Mouse (Mus musculus): ENCODE data around the gene Themis.

Themis gene

DNA sequence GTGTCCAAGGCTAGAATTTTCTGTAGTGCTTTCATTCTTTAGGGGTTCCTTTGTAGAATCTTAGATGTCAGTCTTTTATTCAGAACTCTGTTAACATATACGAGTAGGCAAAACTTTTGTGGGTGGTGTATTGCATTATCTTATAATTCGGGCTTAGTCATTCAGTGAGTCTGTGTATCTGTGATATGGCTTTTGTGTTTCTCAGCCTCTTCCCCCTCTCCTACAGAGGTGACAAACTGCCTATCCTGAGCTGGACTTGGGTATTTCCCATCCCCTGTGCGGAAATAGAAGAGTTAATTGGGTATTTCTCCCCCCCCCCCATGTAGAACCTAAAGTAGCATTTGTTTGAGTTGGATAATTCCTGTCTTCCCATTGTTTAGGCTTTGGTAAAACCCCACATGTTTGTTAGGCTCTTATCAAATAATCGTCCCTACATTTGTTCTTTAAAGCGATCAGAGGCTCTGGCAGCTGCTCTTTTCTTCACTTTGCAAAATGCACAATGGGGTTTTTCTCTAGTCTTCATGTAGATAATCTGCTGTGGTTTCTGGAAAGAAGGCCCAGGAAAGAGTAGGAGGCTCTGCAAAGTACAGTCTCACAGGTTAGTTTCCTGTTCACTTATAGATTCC, 108.7 kb downstream of the Themis start:
- in situ Hi-C loops (cut with MboI; ENCODE audit: unreplicated experiment in 2 of 2), result no loop called here

DNA sequence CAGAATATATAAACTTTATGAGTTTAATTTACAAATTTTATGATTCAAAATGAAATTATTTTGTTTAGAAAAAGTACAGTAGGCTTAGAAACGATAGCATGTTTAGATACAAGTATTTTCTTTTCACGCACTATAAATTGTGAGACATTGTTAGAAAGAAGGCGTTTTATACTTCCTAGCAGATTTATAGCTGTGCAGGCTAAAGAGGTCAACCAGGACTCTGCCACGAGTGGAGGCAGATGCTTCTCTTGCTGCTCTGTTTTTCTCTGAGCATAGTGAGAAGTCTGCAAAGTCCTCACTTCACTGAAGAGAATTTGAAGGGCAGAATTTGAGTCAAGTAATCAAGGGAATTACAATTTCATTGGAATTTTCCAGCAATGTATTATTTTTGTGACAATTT, 131.3 kb downstream of the Themis start:
- in situ Hi-C loops (cut with MboI; ENCODE audit: unreplicated experiment in 2 of 2), result no loop called here

- in situ Hi-C loops (cut with MboI; ENCODE audit: unreplicated experiment in 2 of 2), result no loop called here
Observed at GRCm38 (mm10) chr10:28805160-28805559, 137.0 kb downstream of the Themis start.

DNA sequence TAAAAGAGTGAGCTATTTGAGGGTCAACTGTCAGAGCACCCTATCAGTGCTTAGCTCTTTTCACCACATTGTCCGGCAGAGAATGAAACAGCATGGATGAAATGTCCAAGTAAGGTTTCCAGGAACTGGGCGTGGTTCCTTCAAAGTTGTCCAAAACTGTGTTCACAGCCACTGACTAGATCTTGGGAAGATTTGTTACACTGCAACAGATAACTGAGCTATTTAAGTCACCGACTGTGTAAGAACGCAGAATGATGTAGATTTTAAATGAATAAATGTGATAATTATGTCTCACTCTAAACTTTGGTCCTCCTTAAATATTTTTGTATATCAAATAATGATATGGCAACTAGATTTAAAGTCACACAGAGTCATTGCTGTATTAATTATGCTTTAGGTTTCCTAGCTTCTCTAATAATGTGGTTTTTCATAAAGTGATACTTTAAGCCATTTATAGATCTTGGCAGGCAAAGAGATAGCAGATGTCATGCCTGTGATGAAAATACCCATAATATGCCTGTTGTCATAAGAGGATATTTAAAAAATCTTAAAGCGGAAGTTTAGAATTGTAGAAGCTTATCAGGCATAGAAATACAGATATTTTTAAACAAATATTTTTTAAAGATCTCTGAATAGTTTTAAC, 143.9 kb downstream of the Themis start:
- in situ Hi-C loops (cut with MboI; ENCODE audit: unreplicated experiment in 2 of 2), result no loop called here

GRCm38 (mm10) chr10:28812571-28812936, 144.4 kb downstream of the Themis start:
- in situ Hi-C loops (cut with MboI; ENCODE audit: unreplicated experiment in 2 of 2), result no loop called here

- in situ Hi-C loops (cut with MboI; ENCODE audit: unreplicated experiment in 2 of 2), result no loop called here
Observed at GRCm38 (mm10) chr10:28816160-28816559, 148.0 kb downstream of the Themis start.

DNA sequence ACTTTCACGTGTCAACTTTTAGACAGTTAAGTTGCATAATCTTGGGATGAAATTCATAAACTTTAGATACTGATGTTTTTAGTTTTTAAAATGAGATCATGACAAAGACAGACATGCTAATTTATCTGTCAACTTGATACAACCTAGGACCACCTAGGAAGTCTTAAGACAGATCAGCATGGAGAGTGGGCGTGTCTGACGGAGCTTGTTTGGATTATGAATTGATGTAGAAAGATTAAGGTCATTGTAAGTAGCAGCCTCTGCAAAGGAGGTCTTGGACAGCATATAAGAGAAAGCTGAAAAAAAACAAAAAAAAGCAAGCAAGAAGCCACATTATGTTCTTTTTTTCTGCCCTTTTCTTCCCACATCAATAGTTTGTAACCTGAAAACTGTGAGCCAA, 154.2 kb downstream of the Themis start:
- in situ Hi-C loops (cut with MboI; ENCODE audit: unreplicated experiment in 2 of 2), result no loop called here

DNA sequence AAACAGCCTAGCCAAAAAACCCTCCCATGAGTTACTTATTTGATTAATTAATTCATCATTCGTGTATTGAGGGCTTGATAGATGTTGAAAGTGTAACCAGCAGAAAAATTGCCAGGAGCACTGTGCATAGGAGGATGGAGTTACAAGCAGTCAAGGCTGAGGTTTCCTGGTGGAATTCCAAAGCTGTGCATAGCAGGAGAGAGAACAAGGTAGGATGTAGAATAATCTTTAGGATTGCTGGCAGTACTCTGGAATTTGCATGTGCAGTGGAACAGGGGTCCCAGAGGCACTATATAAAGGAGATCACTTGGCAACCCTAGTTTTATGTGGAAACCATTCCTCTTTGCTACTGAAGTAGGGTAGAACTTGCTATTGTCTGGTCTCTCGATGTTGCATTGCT, 174.4 kb downstream of the Themis start:
- in situ Hi-C loops (cut with MboI; ENCODE audit: unreplicated experiment in 2 of 2), result loop anchor here in 1 of 2 experiments (5.0 to 10.0 kb wide), 2 partner anchors 358 to 1710 kb away; no protein-coding TSS in a partner anchor

DNA sequence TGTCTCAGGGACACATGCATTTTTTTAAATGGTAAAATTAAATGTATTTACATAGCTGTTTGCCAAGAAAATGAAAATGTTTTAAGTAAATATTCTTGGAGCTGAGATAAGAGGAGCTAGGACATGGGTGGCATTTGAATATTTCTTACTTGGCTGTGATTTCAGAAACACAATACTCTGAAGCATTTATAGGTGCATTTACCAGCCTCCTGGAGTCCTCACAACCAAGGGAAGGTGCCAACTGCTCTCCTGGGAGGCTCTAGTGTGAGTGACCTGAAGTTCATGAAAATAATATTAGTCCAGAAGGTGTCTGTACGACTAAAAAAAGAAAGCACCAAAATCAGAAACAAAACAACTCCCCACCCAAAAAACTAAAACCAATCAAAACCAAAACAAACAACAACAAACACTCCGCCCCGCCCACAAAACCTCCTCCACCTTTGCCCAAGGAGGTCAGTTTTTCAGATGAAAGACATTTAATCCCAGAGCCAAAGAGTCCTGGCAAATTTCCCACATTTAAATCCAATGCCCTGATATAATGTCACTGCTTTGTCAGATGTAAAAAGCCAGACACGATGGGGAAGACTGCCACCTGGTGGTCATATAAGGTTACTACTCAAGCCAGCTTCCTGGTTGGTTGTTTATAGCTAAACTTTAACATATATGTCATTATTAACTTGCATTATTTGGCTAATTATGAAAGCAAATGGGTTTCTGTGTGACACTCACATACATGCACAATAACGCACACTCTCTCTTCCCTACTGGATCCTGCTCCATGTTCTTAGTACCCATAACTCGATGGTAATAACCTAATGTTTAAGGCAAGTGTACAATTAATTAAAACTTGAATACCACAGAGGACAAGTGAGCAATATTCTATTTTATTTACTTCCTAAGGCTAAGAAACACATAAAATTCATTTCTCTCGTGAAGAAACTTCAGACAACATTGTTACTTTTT, 175.9 kb downstream of the Themis start:
- in situ Hi-C loops (cut with MboI; ENCODE audit: unreplicated experiment in 2 of 2), result loop anchor here in 1 of 2 experiments (5.0 to 10.0 kb wide), 2 partner anchors 359 to 1712 kb away; no protein-coding TSS in a partner anchor

DNA sequence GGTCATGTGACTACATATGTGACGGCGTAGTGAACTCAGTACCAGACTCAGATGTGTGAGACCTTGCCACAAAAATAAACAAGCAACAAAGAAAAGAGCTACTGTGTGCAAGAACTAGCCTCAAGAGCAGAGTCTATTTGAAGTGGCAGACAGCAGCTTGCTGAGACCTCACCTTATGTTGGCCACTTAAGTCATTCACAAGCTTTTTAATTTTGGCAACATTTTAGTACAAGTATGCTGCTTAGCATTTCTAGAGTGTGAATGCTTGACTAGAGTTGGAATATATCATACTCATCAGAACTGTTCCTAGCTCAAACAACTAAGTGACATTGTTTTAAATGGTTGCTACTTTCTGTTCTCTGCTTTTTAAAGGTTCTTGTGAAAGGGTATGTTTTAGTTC, 188.0 kb downstream of the Themis start:
- in situ Hi-C loops (cut with MboI; ENCODE audit: unreplicated experiment in 2 of 2), result no loop called here

GRCm38 (mm10) chr10:28870580-28871354, 202.6 kb downstream of the Themis start:
- in situ Hi-C loops (cut with MboI; ENCODE audit: unreplicated experiment in 2 of 2), result no loop called here

- in situ Hi-C loops (cut with MboI; ENCODE audit: unreplicated experiment in 2 of 2), result no loop called here
Observed at GRCm38 (mm10) chr10:28874605-28875004, 206.4 kb downstream of the Themis start.

DNA sequence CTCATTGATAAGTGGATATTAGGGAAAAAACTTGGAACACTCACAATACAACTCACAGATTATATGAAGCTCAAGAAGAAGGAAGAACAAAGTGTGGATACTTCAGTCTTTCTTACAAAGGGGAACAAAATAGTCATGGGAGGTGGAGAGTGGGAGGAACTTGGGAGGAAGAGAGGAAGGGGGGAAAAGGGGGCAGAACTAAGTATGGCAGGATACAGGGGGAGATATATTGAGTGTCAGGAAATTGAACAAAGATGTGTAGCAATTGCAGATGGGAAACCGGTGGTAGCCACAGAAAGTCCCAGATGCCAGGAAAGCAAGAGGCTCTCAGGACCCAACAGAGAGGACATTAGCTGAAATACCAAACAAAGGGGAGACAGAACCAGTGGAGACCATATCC, 219.5 kb downstream of the Themis start:
- in situ Hi-C loops (cut with MboI; ENCODE audit: unreplicated experiment in 2 of 2), result no loop called here

DNA sequence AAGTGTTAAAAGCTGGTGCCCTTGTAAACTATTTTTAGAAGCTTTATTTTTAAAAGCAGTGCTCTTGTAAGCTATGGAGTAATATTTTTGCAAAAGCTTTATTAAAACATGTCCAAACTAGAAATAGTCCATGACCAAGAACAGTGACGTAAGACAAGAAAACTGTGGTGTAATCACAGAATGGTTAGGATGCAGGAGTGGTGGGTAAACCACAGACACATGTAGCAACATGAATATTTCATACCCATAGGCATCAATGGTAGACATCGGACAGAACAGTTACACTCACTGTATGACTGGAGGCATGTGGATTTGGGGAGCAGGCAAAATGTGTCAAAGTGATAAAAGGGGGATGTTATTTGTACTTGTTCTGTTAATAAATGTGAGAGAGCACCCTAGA, 222.7 kb downstream of the Themis start:
- in situ Hi-C loops (cut with MboI; ENCODE audit: unreplicated experiment in 2 of 2), result no loop called here

DNA sequence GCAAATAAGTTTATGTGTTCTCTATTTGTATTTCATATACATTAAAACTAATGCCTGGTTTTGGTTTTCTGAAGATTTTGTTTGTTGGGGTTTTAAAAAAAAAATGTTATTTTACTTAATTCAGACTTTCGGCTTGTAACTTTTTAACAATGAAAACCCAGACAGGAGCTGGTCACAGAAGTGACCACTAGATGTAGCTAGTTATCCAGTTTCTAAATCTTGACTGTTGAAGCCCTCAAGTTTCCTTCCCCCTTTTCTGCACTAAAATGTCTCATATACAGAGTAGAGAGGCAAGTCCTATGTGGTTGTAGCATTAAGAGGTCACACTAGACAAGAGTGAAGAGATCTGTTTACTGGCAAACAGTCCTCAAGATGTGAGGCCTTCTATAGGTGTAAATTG, 230.2 kb downstream of the Themis start:
- in situ Hi-C loops (cut with MboI; ENCODE audit: unreplicated experiment in 2 of 2), result no loop called here

Measured in v-Abl transformed pro-B cells (cell line).